Mouse (Mus musculus) duodenum, adult 2 months (tissue): Measurements from ENCODE around the gene 6030458C11Rik. TPM values are rescaled to one million over a fixed set of nuclear protein-coding genes. Genes with fewer than 3 reads are reported as not detected.

Experiments used
- polyA plus RNA-seq: library from polyadenylated mRNA; depleted of rRNA; stranded (reverse); fragments of >200 nt; gene quantifications from 2 replicates; pipeline ENCODE4 v1.2.3, GENCODE M21; 2012; ENCODE audit warnings: low replicate concordance; rRNA removed

The 6030458C11Rik gene
- 2.1 and 5.2 TPM in 2 replicates for polyA plus RNA-seq

GRCm38 (mm10) chr15:12824197-12824952 is at the start of gene 6030458C11Rik, which contains the start of gene Drosha:
TSS of gene 6030458C11Rik (minus strand) at chr15:12824649.
TSS of gene Drosha (plus strand) at chr15:12824815.

Other genes starting within 250 kb of the 6030458C11Rik start
- gene Pdzd2, start 84.7 kb downstream of the 6030458C11Rik start, polyA plus RNA-seq = 1.2 and 2.0 TPM in 2 replicates
- 5.8 and 10.7 TPM in 2 replicates for gene Drosha, start 166 bp upstream of the 6030458C11Rik start, polyA plus RNA-seq